Mouse (Mus musculus) bone marrow, adult 2 months (tissue): ENCODE measurements around the gene Tifab.

Experiments
- CTCF ChIP-seq: fragments of 200-500 bp; IDR thresholded peaks from 2 replicates; pipeline ENCODE4 v1.5.1; 2011; ENCODE audit warnings: low read length, control low read depth; ENCODE audit not compliant: control insufficient read depth, insufficient read depth
- POLR2A ChIP-seq: fragments of 200-500 bp; IDR thresholded peaks from 2 replicates; pipeline ENCODE4 v1.6.1; 2011; ENCODE audit warnings: low read depth, mild to moderate bottlenecking, control low read depth, low read length, borderline replicate concordance; ENCODE audit not compliant: control insufficient read depth

DNA sequence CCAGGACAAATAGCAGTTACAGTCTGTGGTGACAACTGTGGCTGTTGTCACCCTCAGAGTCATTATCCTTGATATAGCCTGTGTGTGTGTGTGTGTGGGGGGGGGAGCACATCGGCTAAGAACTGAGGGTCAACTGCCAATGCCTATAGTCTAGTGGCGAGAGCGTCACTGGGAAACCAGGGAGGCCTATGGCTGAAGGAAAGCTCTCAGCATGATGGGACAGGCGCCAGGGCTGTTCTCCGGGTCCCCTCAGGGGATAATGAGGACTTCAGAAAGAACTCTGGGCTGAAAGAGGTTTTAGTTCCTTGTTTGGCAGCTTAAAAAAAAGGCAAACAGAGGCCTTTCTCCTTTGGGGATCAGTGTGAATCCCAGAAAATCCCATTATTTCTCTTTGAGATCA is 35.9 kb upstream of the Tifab start:
- TF ChIP-seq POLR2A (no peak), CTCF (no peak)
